Comparison of ENCODE assay signal across 19 mouse cellular contexts in genomic region chr4:33052055-33052454, GRCm38 (mm10). TPM values are rescaled to one million over a fixed set of nuclear protein-coding genes. Genes with fewer than 3 reads are reported as not detected.
"Had no signal": no experiment of that assay in that cellular context is flagged by ENCODE, and none has a peak within 500 bp of the region (broad histone marks: within the 10 kb centered on the region; RNA-seq: fewer than 3 reads in every experiment).

No protein-coding gene starts in this region.

- DNase-seq: kidney, adult 11 months; kidney, adult 8-10 months; kidney, postnatal 10 days; liver, embryonic 13.5 days; lung, adult 2 months; lung, postnatal 14 days; lung, postnatal 4 days; midbrain, embryonic 14.5 days; right cerebral cortex, postnatal 25 days; spleen, adult 18-20 months; thymus, adult 18-20 months; thymus, postnatal 36 days had no signal

- H3K4me3 ChIP-seq: intestine, embryonic 15.5 days; kidney, embryonic 15.5 days; left cerebral cortex, adult 2 months; liver, embryonic 13.5 days; stomach, embryonic 15.5 days had no signal

- H3K27ac ChIP-seq: intestine, embryonic 15.5 days; kidney, embryonic 15.5 days; left cerebral cortex, adult 2 months; liver, embryonic 13.5 days; stomach, embryonic 15.5 days had no signal

- ATAC-seq: intestine, embryonic 15.5 days had no signal

RNA-seq across cellular contexts. Expression of gene Gabrr2, which starts 10.7 kb away (rescaled TPM):
- total RNA-seq: layer of hippocampus, postnatal 14 days; left cerebral cortex, postnatal 10 days; midbrain, postnatal 0 days had no signal
